Mouse (Mus musculus): ENCODE results near the gene Cttn. TPM values are rescaled to one million over a fixed set of nuclear protein-coding genes. Genes with fewer than 3 reads are reported as not detected.

The Cttn gene
- polyA plus RNA-seq, 1 experiment from 2014 or later = 193 TPM

DNA sequence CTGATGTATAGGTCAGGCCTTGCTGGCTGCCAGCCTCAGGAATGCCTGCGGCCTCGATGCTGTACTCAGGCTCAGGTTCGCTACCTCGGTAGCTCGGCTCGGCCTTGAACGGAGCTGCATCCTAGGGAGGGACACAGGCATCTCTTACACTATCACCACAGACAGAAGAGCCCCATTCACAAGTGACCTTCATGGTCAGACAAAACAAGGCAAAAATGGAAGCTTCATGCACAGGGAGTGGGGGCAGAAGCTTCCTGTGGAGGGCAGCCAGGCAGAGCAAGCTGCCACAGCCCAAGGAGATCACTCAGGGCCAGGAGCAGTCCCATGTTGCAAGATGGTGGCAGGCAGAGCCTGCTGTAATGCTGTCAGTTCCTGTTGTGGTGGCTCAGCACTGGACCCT, 32.0 kb downstream of the Cttn start:
- no peaks in the 10 kb centered on the region for H3K4me1 ChIP-seq (ENCODE audit: control insufficient read depth, insufficient read depth, low read length)
- DNase-seq (ENCODE audit: low spot score, missing footprints) (no peak), ATAC-seq (ENCODE audit: low FRiP score) (no peak)
- WGBS = 96% methylated on average over 7 of the region's 7 CpGs
- H3K27me3 ChIP-seq (ENCODE audit: control insufficient read depth, insufficient read depth, low read length) = no peaks in the 10 kb centered on the region
- H3K4me2 ChIP-seq = no peak overlapping the region
- no peak overlapping the region for H3K27ac ChIP-seq (ENCODE audit: low read depth, low read length)
- no peak overlapping the region for H3K4me3 ChIP-seq (ENCODE audit: low read depth, low read length)
- peaks cover 37% of the 10 kb centered on the region for H3K36me3 ChIP-seq (ENCODE audit: control insufficient read depth, insufficient read depth, low read length)
- no peak overlapping the region for H3K9ac ChIP-seq (ENCODE audit: low read length)
- no peaks in the 10 kb centered on the region for H3K9me3 ChIP-seq (ENCODE audit: control insufficient read depth, low read length)

DNA sequence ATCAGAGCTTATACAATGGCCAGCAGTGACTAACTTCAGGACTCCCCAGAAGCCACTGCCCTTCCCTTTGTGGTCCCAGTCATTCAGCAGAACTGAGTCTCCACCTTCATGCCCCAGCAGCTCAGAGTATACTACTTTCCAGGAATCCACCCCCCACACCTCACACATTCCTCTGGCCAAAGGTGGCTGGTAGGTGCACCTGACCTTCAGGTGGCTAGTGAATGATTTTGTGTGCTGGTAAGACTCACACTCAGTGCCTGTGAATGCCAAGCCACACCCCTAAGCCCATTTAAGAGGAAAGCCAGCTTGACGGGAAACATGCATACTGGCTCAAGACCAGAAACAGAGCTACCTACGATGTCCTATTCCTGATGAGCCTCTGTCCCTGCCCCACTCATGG, 37.9 kb downstream of the Cttn start:
- H3K4me3 ChIP-seq (ENCODE audit: low read depth, low read length) = no peak overlapping the region
- H3K27ac ChIP-seq (ENCODE audit: low read depth, low read length) = no peak overlapping the region
- H3K27me3 ChIP-seq (ENCODE audit: control insufficient read depth, insufficient read depth, low read length) = no peaks in the 10 kb centered on the region
- ATAC-seq (ENCODE audit: low FRiP score) (no peak), DNase-seq (ENCODE audit: low spot score, missing footprints) (no peak)
- no peaks in the 10 kb centered on the region for H3K4me1 ChIP-seq (ENCODE audit: control insufficient read depth, insufficient read depth, low read length)
- no peak overlapping the region for H3K9ac ChIP-seq (ENCODE audit: low read length)
- no peaks in the 10 kb centered on the region for H3K9me3 ChIP-seq (ENCODE audit: control insufficient read depth, low read length)
- no peak overlapping the region for H3K4me2 ChIP-seq
- peaks cover 10% of the 10 kb centered on the region; the same call in 1 of the 2 replicates for H3K36me3 ChIP-seq (ENCODE audit: control insufficient read depth, insufficient read depth, low read length)
- WGBS = 93% methylated on average over 2 of the region's 2 CpGs

DNA sequence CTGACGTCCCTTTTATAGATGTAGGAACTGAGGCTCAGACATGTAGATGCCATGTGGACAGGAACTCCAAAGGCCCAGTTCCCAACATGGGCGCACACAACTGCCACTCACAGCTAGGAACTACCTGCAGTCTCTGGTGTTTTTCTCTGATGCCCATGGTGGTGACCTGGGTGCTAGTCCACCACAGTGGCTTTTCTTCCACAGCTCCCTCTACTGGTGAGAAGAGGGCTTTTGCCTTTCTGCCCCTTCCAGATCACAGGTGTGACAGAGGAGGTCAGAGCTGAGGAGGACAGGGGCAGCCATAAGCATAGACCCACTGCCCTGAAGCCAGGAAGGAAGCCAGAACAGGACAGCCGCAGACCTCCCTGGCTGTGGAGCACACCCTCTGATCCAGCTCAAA, 43.3 kb downstream of the Cttn start:
- Histone ChIP-seq H3K4me1 (ENCODE audit: control insufficient read depth, insufficient read depth, low read length) (no peaks in the 10 kb centered on the region), H3K36me3 (ENCODE audit: control insufficient read depth, insufficient read depth, low read length) (no peaks in the 10 kb centered on the region), H3K9ac (ENCODE audit: low read length) (no peak overlapping the region), H3K4me3 (ENCODE audit: low read depth, low read length) (no peak overlapping the region), H3K9me3 (ENCODE audit: control insufficient read depth, low read length) (no peaks in the 10 kb centered on the region), H3K27ac (ENCODE audit: low read depth, low read length) (no peak overlapping the region), H3K4me2 (no peak overlapping the region), H3K27me3 (ENCODE audit: control insufficient read depth, insufficient read depth, low read length) (no peaks in the 10 kb centered on the region)
- DNase-seq (ENCODE audit: low spot score, missing footprints) = no peak
- ATAC-seq (ENCODE audit: low FRiP score) = no peak
- WGBS = 79% methylated on average over 3 of the region's 3 CpGs

DNA sequence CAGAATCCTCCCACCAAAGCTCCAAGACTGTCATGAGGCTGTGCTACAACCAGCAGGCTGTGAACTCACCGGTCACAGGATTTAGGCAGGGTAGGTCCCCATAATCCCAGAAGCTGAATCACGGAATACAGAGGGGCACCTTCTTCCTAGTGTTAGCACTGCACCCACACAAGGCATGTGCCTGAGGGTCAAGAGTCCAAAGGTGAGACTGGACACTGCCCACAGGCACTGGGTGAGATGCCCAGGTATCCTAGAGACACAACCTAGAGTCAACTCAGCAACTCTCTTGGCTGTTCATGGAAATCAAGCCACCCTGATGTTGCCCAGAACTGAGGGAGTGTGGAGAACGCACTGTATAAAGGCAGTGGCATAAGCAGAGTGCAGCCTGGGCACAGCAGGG, 44.2 kb downstream of the Cttn start:
- DNase-seq (ENCODE audit: low spot score, missing footprints) (no peak), ATAC-seq (ENCODE audit: low FRiP score) (no peak)
- H3K9me3 ChIP-seq (ENCODE audit: control insufficient read depth, low read length) = no peaks in the 10 kb centered on the region
- no peak overlapping the region for H3K27ac ChIP-seq (ENCODE audit: low read depth, low read length)
- no peaks in the 10 kb centered on the region for H3K27me3 ChIP-seq (ENCODE audit: control insufficient read depth, insufficient read depth, low read length)
- H3K4me3 ChIP-seq (ENCODE audit: low read depth, low read length) = no peak overlapping the region
- no peaks in the 10 kb centered on the region for H3K4me1 ChIP-seq (ENCODE audit: control insufficient read depth, insufficient read depth, low read length)
- no peaks in the 10 kb centered on the region for H3K36me3 ChIP-seq (ENCODE audit: control insufficient read depth, insufficient read depth, low read length)
- WGBS = 86% methylated on average over 3 of the region's 3 CpGs
- no peak overlapping the region for H3K4me2 ChIP-seq
- no peak overlapping the region for H3K9ac ChIP-seq (ENCODE audit: low read length)

DNA sequence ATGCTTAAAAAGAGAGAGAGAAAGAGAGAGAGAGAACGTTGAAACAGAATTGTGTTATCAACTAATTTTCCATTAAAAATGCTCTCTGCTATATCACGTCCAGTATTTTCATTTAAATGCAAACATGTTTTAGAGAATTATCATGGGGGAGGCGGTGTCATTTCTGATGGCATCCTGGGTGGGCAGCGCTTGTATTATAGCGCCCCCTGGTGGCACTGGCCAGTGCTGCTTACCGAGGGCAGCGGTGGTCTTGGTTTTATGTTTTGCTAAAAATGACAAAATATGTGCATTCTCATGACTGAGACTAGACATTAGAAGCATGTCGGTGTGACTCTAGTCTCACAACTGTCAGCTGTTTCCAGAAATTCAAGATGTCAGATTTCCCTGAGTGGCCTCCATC, 44.9 kb downstream of the Cttn start:
- Histone ChIP-seq H3K4me1 (ENCODE audit: control insufficient read depth, insufficient read depth, low read length) (no peaks in the 10 kb centered on the region; the same call in 1 of the 2 replicates), H3K36me3 (ENCODE audit: control insufficient read depth, insufficient read depth, low read length) (no peaks in the 10 kb centered on the region), H3K27ac (ENCODE audit: low read depth, low read length) (no peak overlapping the region), H3K4me3 (ENCODE audit: low read depth, low read length) (no peak overlapping the region), H3K4me2 (no peak overlapping the region), H3K27me3 (ENCODE audit: control insufficient read depth, insufficient read depth, low read length) (no peaks in the 10 kb centered on the region), H3K9ac (ENCODE audit: low read length) (no peak overlapping the region), H3K9me3 (ENCODE audit: control insufficient read depth, low read length) (no peaks in the 10 kb centered on the region)
- ATAC-seq (ENCODE audit: low FRiP score) (no peak), DNase-seq (ENCODE audit: low spot score, missing footprints) (peak; percentile 96)
- WGBS = 9% methylated on average over 8 of the region's 8 CpGs

DNA sequence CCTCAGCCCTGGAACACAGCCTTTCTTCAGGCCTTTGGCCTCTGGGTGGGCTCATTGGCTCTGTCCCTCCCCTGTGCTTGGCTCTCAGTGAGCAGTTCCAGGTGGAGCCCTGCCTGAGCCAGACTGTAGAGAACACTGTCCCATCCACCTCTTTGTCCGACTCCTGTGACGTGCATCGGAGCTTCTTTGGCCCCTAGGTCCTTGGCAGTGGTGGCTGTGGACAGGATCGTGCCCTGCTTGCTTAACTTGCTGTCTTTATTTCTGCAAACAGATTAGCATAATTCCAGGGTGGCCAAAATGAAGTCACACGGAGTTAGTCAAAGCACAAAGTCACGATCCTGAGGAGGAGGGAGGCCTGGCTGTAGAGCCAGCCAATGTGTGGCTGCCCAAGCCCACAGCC, 49.3 kb downstream of the Cttn start:
- H3K4me3 ChIP-seq (ENCODE audit: low read depth, low read length) = no peak overlapping the region
- no peak overlapping the region for H3K9ac ChIP-seq (ENCODE audit: low read length)
- H3K9me3 ChIP-seq (ENCODE audit: control insufficient read depth, low read length) = no peaks in the 10 kb centered on the region
- peaks cover 16% of the 10 kb centered on the region for H3K4me1 ChIP-seq (ENCODE audit: control insufficient read depth, insufficient read depth, low read length)
- H3K27me3 ChIP-seq (ENCODE audit: control insufficient read depth, insufficient read depth, low read length) = no peaks in the 10 kb centered on the region
- no peak overlapping the region for H3K27ac ChIP-seq (ENCODE audit: low read depth, low read length)
- H3K36me3 ChIP-seq (ENCODE audit: control insufficient read depth, insufficient read depth, low read length) = no peaks in the 10 kb centered on the region
- no peak overlapping the region for H3K4me2 ChIP-seq
- no peak for ATAC-seq (ENCODE audit: low FRiP score)
- 56% methylated on average over 6 of the region's 6 CpGs for WGBS
- no peak for DNase-seq (ENCODE audit: low spot score, missing footprints)

DNA sequence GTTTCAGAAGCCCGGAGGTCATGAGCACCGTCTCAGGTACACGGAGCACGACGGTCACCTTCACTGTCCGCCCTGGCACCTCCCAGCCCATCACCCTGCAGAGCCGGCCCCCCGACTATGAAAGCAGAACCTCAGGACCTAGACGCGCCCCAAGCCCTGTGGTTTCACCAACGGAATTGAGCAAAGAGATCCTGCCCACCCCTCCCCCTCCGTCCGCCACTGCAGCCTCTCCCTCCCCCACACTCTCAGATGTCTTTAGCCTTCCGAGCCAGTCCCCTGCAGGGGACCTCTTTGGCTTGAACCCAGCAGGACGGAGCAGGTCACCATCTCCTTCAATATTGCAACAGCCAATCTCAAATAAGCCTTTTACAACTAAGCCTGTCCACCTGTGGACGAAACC, 50.3 kb downstream of the Cttn start:
- DNase-seq (ENCODE audit: low spot score, missing footprints) (no peak), ATAC-seq (ENCODE audit: low FRiP score) (no peak)
- Histone ChIP-seq H3K4me3 (ENCODE audit: low read depth, low read length) (no peak overlapping the region), H3K27me3 (ENCODE audit: control insufficient read depth, insufficient read depth, low read length) (no peaks in the 10 kb centered on the region), H3K9me3 (ENCODE audit: control insufficient read depth, low read length) (no peaks in the 10 kb centered on the region), H3K27ac (ENCODE audit: low read depth, low read length) (no peak overlapping the region), H3K36me3 (ENCODE audit: control insufficient read depth, insufficient read depth, low read length) (no peaks in the 10 kb centered on the region), H3K4me2 (no peak overlapping the region), H3K9ac (ENCODE audit: low read length) (no peak overlapping the region), H3K4me1 (ENCODE audit: control insufficient read depth, insufficient read depth, low read length) (peaks cover 16% of the 10 kb centered on the region)
- 23% methylated on average over 16 of the region's 16 CpGs for WGBS

DNA sequence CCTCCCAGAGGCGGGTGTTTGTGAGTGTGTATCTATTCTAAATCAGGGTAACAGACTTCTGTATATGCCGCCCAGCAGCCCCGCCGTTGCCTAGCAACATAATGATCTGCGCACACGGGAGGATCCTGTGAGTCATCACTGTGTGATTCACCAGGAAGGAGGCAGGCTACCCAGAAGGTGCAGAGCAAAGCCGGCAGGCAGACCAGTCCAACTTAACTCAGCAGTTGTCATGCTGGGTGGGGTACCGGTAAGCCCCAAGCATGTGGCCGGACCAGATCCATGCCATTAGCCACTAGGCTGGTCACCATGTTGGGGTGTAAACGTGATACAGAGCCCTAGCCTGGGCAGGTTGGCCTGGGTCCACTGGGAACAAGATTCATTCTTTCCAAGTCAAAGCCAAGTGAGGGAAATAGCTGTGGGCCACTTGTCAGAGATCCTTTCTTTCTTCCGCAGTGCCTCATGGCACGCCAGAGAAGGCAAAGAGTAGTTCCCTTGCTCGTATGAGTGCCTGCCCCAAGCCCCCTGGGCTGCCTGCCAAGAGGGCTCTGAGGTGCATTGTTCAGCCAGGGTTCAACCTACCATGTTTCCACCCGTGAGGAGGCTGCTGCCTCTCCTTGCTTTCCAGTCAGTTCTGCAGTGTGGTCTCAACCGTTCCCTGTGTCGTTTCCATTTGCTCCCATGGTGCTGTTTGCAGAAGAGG, 53.0 kb downstream of the Cttn start:
- Histone ChIP-seq H3K27ac (ENCODE audit: low read depth, low read length) (no peak overlapping the region; the same call in 1 of the 2 replicates), H3K4me2 (no peak overlapping the region), H3K4me3 (ENCODE audit: low read depth, low read length) (no peak overlapping the region), H3K9me3 (ENCODE audit: control insufficient read depth, low read length) (no peaks in the 10 kb centered on the region), H3K4me1 (ENCODE audit: control insufficient read depth, insufficient read depth, low read length) (peaks cover 16% of the 10 kb centered on the region), H3K36me3 (ENCODE audit: control insufficient read depth, insufficient read depth, low read length) (no peaks in the 10 kb centered on the region), H3K9ac (ENCODE audit: low read length) (0 out of 2 replicates have a peak overlapping the region, but pooled peaks have one; percentile 27), H3K27me3 (ENCODE audit: control insufficient read depth, insufficient read depth, low read length) (no peaks in the 10 kb centered on the region)
- DNase-seq (ENCODE audit: low spot score, missing footprints) (peak; percentile 82), ATAC-seq (ENCODE audit: low FRiP score) (peak; percentile 61)
- WGBS = 56% methylated on average over 16 of the region's 16 CpGs

DNA sequence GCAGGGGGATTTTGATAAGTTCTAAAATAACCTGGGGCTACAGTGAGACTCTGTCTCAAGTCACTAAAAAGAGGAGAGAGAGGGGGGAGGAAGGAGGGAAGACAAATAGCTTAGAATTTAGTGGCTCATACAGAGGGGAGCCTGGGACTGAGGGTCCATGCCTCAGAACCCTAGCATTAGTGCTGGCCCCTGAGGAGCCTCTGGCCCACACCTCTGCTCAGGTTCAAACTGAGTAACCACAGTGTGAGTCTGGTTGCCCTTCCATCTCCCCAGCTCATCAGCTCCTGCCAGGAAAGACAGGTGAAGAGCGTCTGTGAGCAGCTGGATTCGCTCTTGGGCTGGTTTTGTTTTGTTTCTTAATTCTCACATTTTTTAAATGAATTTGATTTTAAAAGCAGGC, 53.6 kb downstream of the Cttn start:
- DNase-seq (ENCODE audit: low spot score, missing footprints) = no peak
- Histone ChIP-seq H3K4me2 (no peak overlapping the region), H3K36me3 (ENCODE audit: control insufficient read depth, insufficient read depth, low read length) (no peaks in the 10 kb centered on the region), H3K4me1 (ENCODE audit: control insufficient read depth, insufficient read depth, low read length) (peaks cover 16% of the 10 kb centered on the region), H3K9me3 (ENCODE audit: control insufficient read depth, low read length) (no peaks in the 10 kb centered on the region), H3K27me3 (ENCODE audit: control insufficient read depth, insufficient read depth, low read length) (no peaks in the 10 kb centered on the region), H3K9ac (ENCODE audit: low read length) (no peak overlapping the region), H3K4me3 (ENCODE audit: low read depth, low read length) (no peak overlapping the region), H3K27ac (ENCODE audit: low read depth, low read length) (no peak overlapping the region)
- 67% methylated on average over 2 of the region's 2 CpGs for WGBS
- no peak for ATAC-seq (ENCODE audit: low FRiP score)

All from midbrain, embryonic 11.5 days (tissue).